Mouse (Mus musculus): ENCODE measurements around the gene Siah1b. TPM values are rescaled to one million over a fixed set of nuclear protein-coding genes. Genes with fewer than 3 reads are reported as not detected.
A peak's percentile ranks its signal among the peaks of the same experiment; 100 is the strongest.

Siah1b gene
- 24.3 and 31.9 TPM in 2 replicates for polyA plus RNA-seq (2014; fragmentation: Nextera tagmentation; extraction: Ambion mirVana)

DNA sequence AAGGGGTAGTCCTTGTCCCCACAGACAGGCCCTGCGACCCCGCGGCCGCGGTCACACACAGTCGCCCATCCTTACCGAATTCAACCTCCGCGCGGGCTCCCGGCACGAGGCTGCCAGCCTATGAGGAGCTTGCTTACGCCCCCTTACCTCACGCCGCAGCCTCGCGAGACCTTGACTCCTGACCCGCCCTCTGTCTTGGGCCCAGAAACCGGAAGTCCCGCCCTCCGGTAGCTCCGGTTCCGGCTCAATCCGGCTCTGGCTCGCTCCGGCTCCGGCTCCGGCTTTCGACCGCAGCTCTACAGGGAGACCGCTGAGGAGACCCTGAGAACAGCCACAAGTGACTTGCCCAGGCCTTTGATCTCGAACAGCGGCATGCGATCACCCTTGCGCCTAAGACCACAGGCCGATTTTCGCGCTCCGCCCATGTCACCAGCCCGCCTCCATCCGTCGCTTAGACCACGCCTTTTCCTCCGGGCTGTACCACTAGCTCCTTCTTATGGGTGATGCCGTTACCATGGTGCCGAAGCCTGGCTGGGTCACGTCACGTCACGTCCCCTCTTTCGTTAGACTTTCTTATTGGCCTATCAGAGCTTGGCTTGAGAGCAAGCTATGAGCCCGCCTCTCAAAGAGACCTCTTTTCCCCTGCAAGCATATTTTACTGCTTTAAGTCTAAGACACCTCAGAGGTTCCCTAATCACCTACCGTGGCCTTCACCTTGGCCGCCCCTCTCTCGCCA lies at the start of gene Siah1b:
Siah1b (minus strand) TSS at position 454 of the 736 bp plus-strand sequence.
- Histone ChIP-seq H3K4me2 (replicated peaks; ENCODE audit: low read depth, low read length) (peak within 1 kb of the TSS; percentile 49), H3K9ac (replicated peaks; ENCODE audit: low read depth, low read length) (peak within 1 kb of the TSS; percentile 42), H3K4me1 (ENCODE audit: control insufficient read depth, insufficient read depth, low read length) (no peaks in the 10 kb centered on the region), H3K27ac (ENCODE audit: low read length) (peak within 1 kb of the TSS; percentile 66), H3K9me3 (ENCODE audit: control insufficient read depth, low read depth, low read length) (no peaks in the 10 kb centered on the region), H3K4me3 (ENCODE audit: low read depth, low read length) (peak within 1 kb of the TSS; percentile 51), H3K36me3 (ENCODE audit: control insufficient read depth, insufficient read depth, low read length) (no peaks in the 10 kb centered on the region), H3K27me3 (ENCODE audit: control insufficient read depth, insufficient read depth, low read length) (no peaks in the 10 kb centered on the region)
- 25% methylated on average over 52 of the region's 54 CpGs for WGBS
- peak; percentile 98 for ATAC-seq (ENCODE audit: insufficient number of reproducible peaks, insufficient read depth, low FRiP score, low read depth)

- H3K4me3 ChIP-seq (ENCODE audit: low read depth, low read length): no peak overlapping the region
- no peaks in the 10 kb centered on the region for H3K27me3 ChIP-seq (ENCODE audit: control insufficient read depth, insufficient read depth, low read length)
- ATAC-seq (ENCODE audit: insufficient number of reproducible peaks, insufficient read depth, low FRiP score, low read depth): no peak
- H3K4me1 ChIP-seq (ENCODE audit: control insufficient read depth, insufficient read depth, low read length): no peaks in the 10 kb centered on the region
- no peaks in the 10 kb centered on the region for H3K36me3 ChIP-seq (ENCODE audit: control insufficient read depth, insufficient read depth, low read length)
- no peaks in the 10 kb centered on the region for H3K9me3 ChIP-seq (ENCODE audit: control insufficient read depth, low read depth, low read length)
- no peak overlapping the region for H3K4me2 ChIP-seq (replicated peaks; ENCODE audit: low read depth, low read length)
- 87% methylated on average over 3 of the region's 3 CpGs for WGBS
- no peak overlapping the region for H3K27ac ChIP-seq (ENCODE audit: low read length)
- no peak overlapping the region for H3K9ac ChIP-seq (replicated peaks; ENCODE audit: low read depth, low read length)
Observed at GRCm38 (mm10) chrX:164123942-164124341, 47.6 kb upstream of the Siah1b start.

- no peak overlapping the region for H3K4me2 ChIP-seq (replicated peaks; ENCODE audit: low read depth, low read length)
- H3K9me3 ChIP-seq (ENCODE audit: control insufficient read depth, low read depth, low read length): no peaks in the 10 kb centered on the region
- WGBS: 86% methylated on average over 6 of the region's 6 CpGs
- no peak overlapping the region for H3K27ac ChIP-seq (ENCODE audit: low read length)
- no peak for ATAC-seq (ENCODE audit: insufficient number of reproducible peaks, insufficient read depth, low FRiP score, low read depth)
- H3K4me3 ChIP-seq (ENCODE audit: low read depth, low read length): no peak overlapping the region
- H3K27me3 ChIP-seq (ENCODE audit: control insufficient read depth, insufficient read depth, low read length): no peaks in the 10 kb centered on the region
- H3K36me3 ChIP-seq (ENCODE audit: control insufficient read depth, insufficient read depth, low read length): no peaks in the 10 kb centered on the region
- no peaks in the 10 kb centered on the region for H3K4me1 ChIP-seq (ENCODE audit: control insufficient read depth, insufficient read depth, low read length)
- H3K9ac ChIP-seq (replicated peaks; ENCODE audit: low read depth, low read length): no peak overlapping the region
Observed at GRCm38 (mm10) chrX:164113744-164114143, 37.5 kb upstream of the Siah1b start.

DNA sequence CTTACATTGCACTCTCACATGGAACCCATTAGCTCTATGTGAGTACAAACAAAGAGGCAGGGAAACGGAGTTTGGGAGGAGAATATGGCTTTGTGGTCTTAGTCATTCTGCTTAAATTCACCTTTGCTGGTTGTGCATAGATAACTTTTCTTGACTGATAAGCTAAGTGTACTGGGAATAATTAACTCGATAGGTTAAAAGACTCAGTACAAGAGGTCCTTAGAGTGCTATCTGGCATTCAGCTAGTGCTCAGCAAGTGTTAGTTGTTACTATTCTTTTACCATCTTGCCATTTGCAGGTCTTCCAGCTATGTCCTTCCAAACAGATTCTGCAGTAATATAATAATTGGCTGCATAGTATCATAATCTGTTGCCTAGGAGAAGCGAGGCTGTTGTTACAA lies 34.9 kb upstream of the Siah1b start:
- Histone ChIP-seq H3K9ac (replicated peaks; ENCODE audit: low read depth, low read length) (no peak overlapping the region), H3K4me3 (ENCODE audit: low read depth, low read length) (no peak overlapping the region), H3K4me1 (ENCODE audit: control insufficient read depth, insufficient read depth, low read length) (no peaks in the 10 kb centered on the region), H3K27ac (ENCODE audit: low read length) (no peak overlapping the region), H3K27me3 (ENCODE audit: control insufficient read depth, insufficient read depth, low read length) (no peaks in the 10 kb centered on the region), H3K36me3 (ENCODE audit: control insufficient read depth, insufficient read depth, low read length) (no peaks in the 10 kb centered on the region), H3K9me3 (ENCODE audit: control insufficient read depth, low read depth, low read length) (no peaks in the 10 kb centered on the region), H3K4me2 (replicated peaks; ENCODE audit: low read depth, low read length) (no peak overlapping the region)
- WGBS: 61% methylated on average over 3 of the region's 3 CpGs
- no peak for ATAC-seq (ENCODE audit: insufficient number of reproducible peaks, insufficient read depth, low FRiP score, low read depth)

DNA sequence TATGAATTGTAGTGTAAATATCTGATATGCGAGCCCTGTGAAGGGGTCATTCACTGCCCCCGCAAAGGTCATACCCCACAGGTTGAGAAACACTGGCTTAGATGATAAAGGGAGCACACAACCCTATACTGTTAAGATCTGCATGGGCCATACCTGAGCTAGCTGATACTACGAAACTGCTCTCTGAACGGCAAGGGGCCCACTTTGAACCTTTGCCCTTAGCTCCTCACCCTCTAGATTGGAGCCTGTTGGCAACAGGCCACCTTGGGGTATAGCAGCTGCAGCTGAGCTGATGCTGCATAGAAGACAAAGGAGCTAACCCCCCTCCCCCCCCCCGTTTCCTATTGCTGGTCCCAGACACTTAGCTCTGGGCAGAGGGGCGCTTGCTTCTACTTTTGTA lies 26.4 kb upstream of the Siah1b start:
- H3K9ac ChIP-seq (replicated peaks; ENCODE audit: low read depth, low read length): no peak overlapping the region
- no peak overlapping the region for H3K27ac ChIP-seq (ENCODE audit: low read length)
- H3K9me3 ChIP-seq (ENCODE audit: control insufficient read depth, low read depth, low read length): no peaks in the 10 kb centered on the region
- H3K36me3 ChIP-seq (ENCODE audit: control insufficient read depth, insufficient read depth, low read length): no peaks in the 10 kb centered on the region
- H3K4me3 ChIP-seq (ENCODE audit: low read depth, low read length): no peak overlapping the region
- 65% methylated on average over 6 of the region's 6 CpGs for WGBS
- no peak overlapping the region for H3K4me2 ChIP-seq (replicated peaks; ENCODE audit: low read depth, low read length)
- ATAC-seq (ENCODE audit: insufficient number of reproducible peaks, insufficient read depth, low FRiP score, low read depth): no peak; the same call in 1 of the 2 replicates
- H3K27me3 ChIP-seq (ENCODE audit: control insufficient read depth, insufficient read depth, low read length): no peaks in the 10 kb centered on the region
- no peaks in the 10 kb centered on the region for H3K4me1 ChIP-seq (ENCODE audit: control insufficient read depth, insufficient read depth, low read length)

DNA sequence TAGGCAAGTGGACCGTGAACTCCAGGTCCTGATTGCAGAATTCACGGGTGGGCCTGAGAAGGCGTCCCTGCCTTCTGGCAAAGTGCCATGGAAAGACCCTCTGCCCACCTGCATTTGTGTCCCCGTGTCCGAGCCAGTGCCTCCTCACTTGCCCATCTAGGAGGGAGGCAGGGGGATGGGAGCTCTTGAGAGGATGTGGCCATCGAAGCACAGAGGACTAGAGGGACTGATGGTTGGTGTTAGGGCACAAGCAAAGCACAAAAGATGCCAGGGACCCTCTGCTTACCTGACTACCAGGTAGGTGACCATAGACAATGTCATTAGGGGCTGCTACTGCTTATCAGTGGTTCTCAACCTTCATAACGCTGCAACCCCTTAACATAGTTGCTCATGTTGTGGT lies 25.9 kb upstream of the Siah1b start:
- Histone ChIP-seq H3K4me3 (ENCODE audit: low read depth, low read length) (no peak overlapping the region), H3K9ac (replicated peaks; ENCODE audit: low read depth, low read length) (no peak overlapping the region), H3K4me1 (ENCODE audit: control insufficient read depth, insufficient read depth, low read length) (no peaks in the 10 kb centered on the region), H3K27ac (ENCODE audit: low read length) (no peak overlapping the region), H3K27me3 (ENCODE audit: control insufficient read depth, insufficient read depth, low read length) (no peaks in the 10 kb centered on the region), H3K36me3 (ENCODE audit: control insufficient read depth, insufficient read depth, low read length) (no peaks in the 10 kb centered on the region), H3K4me2 (replicated peaks; ENCODE audit: low read depth, low read length) (no peak overlapping the region), H3K9me3 (ENCODE audit: control insufficient read depth, low read depth, low read length) (no peaks in the 10 kb centered on the region)
- WGBS: 84% methylated on average over 7 of the region's 7 CpGs
- no peak for ATAC-seq (ENCODE audit: insufficient number of reproducible peaks, insufficient read depth, low FRiP score, low read depth)

- no peaks in the 10 kb centered on the region for H3K27me3 ChIP-seq (ENCODE audit: control insufficient read depth, insufficient read depth, low read length)
- no peak overlapping the region for H3K9ac ChIP-seq (replicated peaks; ENCODE audit: low read depth, low read length)
- no peaks in the 10 kb centered on the region for H3K9me3 ChIP-seq (ENCODE audit: control insufficient read depth, low read depth, low read length)
- no peak overlapping the region for H3K27ac ChIP-seq (ENCODE audit: low read length)
- no peak overlapping the region for H3K4me2 ChIP-seq (replicated peaks; ENCODE audit: low read depth, low read length)
- H3K4me1 ChIP-seq (ENCODE audit: control insufficient read depth, insufficient read depth, low read length): no peaks in the 10 kb centered on the region
- ATAC-seq (ENCODE audit: insufficient number of reproducible peaks, insufficient read depth, low FRiP score, low read depth): no peak
- H3K4me3 ChIP-seq (ENCODE audit: low read depth, low read length): no peak overlapping the region
- no peaks in the 10 kb centered on the region for H3K36me3 ChIP-seq (ENCODE audit: control insufficient read depth, insufficient read depth, low read length)
Observed at GRCm38 (mm10) chrX:164101483-164101882, 25.2 kb upstream of the Siah1b start.

DNA sequence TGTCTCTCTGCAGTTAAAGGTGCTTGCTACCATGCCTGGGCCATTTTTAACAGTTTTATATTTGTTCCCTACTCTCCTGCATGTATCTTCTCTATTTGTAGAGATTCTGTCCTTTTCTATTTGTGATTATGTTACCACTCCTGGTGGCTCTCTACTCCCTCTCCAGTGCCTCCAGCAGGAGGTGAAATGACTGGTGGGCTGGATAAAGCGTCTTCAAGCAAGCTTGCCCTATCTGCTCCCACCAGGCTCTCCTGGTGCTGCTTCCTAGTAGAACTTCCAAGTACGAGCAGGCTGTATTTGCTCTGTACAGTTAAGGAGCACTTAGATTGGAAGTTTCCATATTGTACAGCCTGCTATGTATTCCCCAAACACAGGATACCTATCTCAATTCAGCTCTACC lies 19.5 kb upstream of the Siah1b start:
- no peak overlapping the region for H3K4me3 ChIP-seq (ENCODE audit: low read depth, low read length)
- no peak overlapping the region for H3K4me2 ChIP-seq (replicated peaks; ENCODE audit: low read depth, low read length)
- H3K36me3 ChIP-seq (ENCODE audit: control insufficient read depth, insufficient read depth, low read length): no peaks in the 10 kb centered on the region
- no peak for ATAC-seq (ENCODE audit: insufficient number of reproducible peaks, insufficient read depth, low FRiP score, low read depth)
- no peak overlapping the region for H3K9ac ChIP-seq (replicated peaks; ENCODE audit: low read depth, low read length)
- H3K27ac ChIP-seq (ENCODE audit: low read length): no peak overlapping the region
- H3K4me1 ChIP-seq (ENCODE audit: control insufficient read depth, insufficient read depth, low read length): no peaks in the 10 kb centered on the region
- 0 out of 2 replicates have a peak, but pooled peaks cover 2% of the 10 kb centered on the region for H3K27me3 ChIP-seq (ENCODE audit: control insufficient read depth, insufficient read depth, low read length)
- H3K9me3 ChIP-seq (ENCODE audit: control insufficient read depth, low read depth, low read length): no peaks in the 10 kb centered on the region
- WGBS: 79% methylated on average over 2 of the region's 2 CpGs

DNA sequence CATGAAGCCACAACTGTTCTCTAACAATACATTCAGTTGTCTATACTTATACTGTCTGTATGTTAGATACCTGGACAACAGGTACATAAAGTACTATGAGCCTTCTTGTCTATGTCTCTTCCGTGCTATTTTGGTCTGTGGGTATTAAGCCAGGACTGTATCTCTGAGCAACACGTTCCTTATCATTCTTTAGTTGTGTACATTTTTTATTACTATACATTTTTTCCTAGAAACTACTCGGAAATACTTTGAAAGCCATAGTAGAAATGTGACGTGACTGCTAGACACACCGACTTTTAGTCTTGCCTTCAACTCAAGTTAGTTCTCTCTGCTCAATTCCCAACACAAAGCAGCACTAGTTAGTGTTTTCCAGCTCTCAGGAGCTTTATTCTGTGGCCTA lies 17.1 kb upstream of the Siah1b start:
- 83% methylated on average over 5 of the region's 5 CpGs for WGBS
- H3K36me3 ChIP-seq (ENCODE audit: control insufficient read depth, insufficient read depth, low read length): no peaks in the 10 kb centered on the region
- H3K4me2 ChIP-seq (replicated peaks; ENCODE audit: low read depth, low read length): no peak overlapping the region
- no peaks in the 10 kb centered on the region for H3K9me3 ChIP-seq (ENCODE audit: control insufficient read depth, low read depth, low read length)
- no peak overlapping the region for H3K4me3 ChIP-seq (ENCODE audit: low read depth, low read length)
- 0 out of 2 replicates have a peak, but pooled peaks cover 2% of the 10 kb centered on the region for H3K27me3 ChIP-seq (ENCODE audit: control insufficient read depth, insufficient read depth, low read length)
- H3K4me1 ChIP-seq (ENCODE audit: control insufficient read depth, insufficient read depth, low read length): no peaks in the 10 kb centered on the region
- H3K27ac ChIP-seq (ENCODE audit: low read length): no peak overlapping the region
- no peak for ATAC-seq (ENCODE audit: insufficient number of reproducible peaks, insufficient read depth, low FRiP score, low read depth)
- H3K9ac ChIP-seq (replicated peaks; ENCODE audit: low read depth, low read length): no peak overlapping the region
